Mouse (Mus musculus): Measurements from ENCODE around the gene Cacnb4.

The Cacnb4 gene

DNA sequence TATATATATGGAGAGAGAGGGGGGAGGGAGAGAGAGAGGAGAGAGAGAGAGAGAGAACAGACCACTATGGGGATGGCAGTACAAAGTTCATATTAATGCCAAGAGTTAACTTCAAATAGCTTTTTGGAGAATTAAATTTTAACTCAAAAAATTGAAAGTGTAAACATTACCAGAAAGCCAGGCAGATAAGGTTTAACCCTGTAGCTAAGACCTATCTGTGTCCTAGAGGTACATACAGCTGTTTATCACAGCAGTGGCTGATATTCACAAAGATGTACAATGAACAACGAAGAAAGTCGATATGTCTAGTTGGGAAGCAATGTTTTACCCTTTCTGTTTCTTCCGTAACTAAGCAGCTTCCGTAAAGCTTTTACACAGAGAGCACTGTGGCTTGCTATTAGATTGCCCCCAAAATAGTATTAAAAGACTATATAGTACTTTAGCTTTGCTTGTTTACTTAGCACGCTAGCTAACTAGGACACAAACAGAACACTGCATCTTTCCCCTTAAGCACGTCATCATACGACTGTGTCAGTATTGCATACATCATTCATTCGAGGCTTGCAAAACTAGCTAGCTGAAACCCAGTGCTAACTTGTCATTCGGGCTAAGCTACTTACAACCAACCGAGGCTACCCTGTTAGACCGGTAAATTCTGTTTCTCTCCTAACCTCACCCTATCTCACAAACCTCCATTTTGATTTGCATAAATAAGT, 72.5 kb downstream of the Cacnb4 start:
- no peak for DNase-seq

DNA sequence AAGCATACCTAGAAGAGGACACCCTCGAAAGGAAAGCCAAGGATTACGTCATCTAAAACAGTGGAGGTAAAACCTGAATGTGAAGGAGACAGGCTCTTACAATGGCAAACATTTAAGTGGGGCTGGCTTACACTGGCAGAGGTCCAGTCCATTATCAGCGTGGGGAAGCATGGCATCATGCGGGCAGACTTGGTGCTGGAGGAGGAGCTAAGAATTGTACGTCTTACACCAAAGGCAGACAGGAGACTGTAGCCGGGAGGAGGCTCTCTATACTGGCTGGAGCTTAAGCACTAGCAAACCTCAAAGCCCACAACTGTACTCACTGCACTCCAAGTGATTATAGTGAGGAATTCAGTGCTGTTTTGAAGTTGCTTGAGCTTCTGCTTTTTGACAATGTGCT, 73.2 kb downstream of the Cacnb4 start:
- DNase-seq, result no peak

DNA sequence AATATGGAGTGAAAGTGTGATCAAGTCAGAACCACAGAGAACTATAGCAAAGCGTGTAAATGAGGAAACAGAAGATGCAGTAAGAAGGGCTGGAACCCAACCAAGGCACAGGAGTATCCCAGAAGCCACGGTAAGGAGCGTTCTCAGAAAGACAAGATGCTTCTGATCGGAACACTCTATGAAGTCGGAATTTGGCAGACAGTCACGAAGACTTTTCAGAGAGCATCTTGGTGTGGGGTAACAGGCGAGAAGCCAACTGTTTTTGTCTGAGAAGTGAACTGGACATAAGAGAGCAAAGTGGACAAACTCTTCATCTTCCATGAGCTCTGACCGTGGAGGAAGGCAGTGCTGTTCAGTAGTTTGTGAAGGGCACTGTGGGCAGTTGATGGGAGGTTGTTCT, 73.7 kb downstream of the Cacnb4 start:
- DNase-seq, result no peak

DNA sequence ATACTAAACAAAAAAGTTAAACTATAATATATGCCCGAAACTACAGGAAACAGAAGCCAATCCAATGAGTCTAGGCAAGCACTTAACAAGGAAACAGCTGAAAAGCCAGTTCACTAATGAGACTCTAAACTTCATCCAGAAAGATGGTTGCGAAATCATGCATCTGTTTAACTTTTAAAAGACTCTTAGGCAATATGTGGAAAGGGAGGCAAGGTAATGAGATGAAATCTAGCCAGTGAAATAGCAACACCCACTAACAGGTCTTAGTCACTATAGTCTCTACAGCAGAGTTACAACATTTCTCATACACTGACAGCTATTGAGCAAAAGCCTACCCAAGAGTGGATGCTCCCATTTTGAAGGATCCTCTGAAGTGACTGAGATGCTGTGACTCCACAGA, 74.4 kb downstream of the Cacnb4 start:
- no peak for DNase-seq

DNA sequence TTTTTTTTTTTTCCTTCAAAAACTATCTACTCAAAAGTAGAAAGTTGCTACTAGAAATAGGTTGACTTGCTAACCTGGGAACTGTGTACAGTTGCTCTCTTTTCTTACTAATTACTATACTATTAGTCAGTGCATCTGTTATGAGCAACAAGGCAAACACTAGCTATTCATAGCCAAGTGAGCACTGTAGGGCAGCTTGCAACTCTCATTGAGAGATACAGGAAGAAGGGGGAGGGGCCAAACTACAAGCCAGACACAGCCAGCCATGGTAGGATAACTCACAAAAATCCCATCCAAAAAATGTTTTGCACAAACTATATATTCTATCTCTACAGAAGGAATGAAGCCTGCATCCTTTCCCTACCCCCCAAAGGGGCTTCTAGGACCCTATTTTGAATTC, 79.1 kb downstream of the Cacnb4 start:
- DNase-seq, result no peak

DNA sequence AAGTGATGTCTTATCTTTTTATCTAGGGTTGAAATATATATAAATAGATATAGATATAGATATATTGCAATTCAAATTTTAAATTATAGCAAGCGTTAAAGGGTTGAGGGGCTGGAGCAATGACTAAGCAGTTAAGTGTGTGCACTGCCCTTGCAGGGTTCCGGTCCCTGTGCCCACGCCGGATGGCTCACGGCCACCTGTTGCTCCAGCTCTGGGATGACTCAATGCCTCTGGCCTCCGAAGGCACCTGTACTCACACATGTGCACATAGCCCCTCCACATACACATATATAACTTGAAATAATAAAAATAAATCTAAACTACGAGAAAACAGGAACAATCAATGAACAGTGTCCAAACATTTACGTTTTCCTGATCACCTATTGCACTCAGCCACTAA, 82.8 kb downstream of the Cacnb4 start:
- no peak for DNase-seq

DNA sequence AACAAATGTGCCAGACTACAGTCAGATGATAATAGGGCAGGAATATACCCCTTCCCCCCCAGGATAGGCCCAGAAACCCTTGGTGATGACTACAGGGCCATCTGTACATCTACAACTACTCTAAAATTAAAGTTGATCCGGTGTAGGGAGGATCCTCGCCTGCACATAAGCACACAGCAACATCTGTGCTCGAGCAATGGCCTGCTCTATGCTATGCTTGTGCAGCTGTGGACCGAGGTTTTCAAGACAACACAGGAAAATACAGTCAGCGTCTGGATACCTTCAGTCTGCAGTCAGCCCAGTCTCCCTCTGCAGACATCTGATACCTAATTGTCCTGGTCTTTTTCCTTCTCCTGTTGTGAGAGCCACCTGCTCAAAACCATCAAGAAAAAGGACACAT, 83.4 kb downstream of the Cacnb4 start:
- no peak for DNase-seq

DNA sequence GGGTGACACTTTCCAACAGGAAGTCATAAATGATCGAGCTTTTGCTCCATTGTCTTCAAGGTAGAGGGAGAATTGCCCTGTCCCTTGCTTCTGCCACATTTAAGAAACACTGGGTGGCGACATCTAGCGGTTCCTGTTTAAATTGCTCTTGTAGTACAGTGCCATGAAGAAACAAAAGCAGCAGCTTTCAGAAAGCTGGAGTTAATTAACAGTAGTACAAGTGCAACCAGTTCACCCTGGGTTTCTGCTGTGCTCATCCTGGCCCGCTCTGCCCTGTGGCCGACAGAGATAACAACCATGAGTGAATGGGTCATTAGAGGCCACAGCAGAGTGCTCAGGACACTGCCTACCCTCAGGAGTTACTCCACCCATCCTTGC, 85.7 kb downstream of the Cacnb4 start:
- peak; percentile 74 for DNase-seq

DNA sequence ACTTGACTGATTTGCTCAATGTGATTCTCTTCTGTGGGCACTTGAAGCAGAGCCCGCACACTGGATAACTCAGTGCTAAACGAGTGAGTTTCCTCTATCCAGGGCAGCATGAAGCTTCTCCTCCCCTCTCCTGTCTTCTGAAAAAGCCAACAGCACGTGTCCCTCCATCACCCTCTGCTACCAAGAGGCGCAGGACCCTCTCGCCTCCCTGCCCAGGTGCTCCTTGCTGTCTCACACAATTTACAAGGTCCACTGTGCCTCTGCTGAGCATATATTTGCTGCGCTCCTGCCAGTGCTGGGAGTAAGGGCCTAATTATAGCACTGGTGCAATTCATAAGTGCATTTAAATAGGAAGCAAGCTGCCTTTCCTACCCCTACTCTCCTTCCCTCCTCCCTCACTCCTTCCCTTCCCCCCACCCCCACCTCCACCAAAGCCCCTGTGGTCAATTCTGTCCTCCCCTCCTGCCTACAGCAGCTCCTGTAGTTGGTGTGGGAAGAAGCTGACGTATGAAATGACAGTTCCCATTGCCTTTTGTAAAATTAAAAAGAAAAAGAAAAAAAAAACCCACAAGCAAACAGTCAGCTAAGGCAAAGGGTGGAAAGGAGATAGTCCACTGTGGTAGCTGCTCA, 86.2 kb downstream of the Cacnb4 start:
- DNase-seq, result no peak

DNA sequence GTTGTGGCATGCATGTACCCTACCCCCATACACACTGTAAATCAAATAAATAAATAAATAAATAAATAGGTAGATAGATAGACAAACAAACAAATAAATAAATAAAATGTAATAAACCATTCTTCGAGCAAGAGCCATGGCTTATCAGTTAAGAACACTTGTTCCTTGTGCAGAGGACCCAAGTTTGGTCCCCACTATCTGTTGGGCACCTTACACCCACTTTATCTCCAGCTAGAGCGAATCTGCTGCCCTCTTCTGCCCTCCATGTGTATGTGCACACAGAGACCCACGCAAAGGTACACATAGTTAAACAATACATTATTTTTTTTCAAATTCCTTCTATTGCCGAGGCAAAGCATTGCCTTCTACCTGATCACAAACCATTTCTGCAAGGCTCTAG, 87.1 kb downstream of the Cacnb4 start:
- no peak for DNase-seq

DNA sequence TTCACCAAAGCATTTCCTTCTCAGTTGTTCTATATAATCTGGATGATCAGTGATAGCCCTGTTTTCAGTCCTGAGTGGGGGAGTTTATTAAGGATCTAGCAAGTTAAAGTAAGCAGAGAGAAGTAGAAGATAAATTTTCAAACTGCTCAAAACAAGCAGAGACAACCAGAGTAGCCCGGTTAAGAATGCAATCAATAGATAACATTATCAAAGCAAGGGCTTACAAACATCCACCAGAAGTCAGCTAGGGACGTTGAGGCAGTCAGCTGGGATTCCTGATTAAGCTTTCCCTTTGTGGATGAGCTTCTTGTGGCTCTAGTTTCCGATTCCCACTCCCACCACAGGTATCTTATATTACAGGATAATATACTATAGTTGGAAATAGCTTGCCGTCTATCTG, 91.2 kb downstream of the Cacnb4 start:
- no peak for DNase-seq

DNA sequence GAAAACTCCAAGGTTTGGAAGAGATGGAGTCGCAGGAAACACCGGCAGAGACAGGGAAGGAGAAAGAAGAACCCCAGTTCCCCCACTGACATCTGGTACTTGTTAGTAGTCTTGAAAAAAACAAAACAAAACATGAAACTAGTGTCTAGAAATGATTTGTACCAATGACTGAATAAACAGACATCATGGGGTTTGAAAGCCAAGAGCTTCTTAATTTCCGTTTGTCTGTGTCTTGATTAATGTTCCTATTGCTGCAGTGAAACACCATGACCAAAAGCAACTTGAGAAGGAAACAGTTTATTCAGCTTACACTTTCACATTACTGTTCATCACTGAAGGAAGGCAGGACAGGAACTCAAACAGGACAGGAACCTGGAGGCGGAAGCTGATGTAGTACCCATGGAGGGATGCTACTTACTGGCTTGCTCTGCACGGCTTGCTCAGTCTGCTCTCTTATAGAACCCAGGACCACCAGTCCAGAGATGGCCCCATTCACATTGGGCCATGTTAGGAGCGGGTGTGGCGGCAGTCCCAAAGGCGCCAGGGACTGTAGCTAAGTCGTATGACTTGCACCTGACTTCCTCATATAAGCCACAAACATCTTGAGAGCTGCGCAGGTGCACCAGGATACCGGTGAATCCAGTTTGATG, 95.4 kb downstream of the Cacnb4 start:
- no peak for DNase-seq

DNA sequence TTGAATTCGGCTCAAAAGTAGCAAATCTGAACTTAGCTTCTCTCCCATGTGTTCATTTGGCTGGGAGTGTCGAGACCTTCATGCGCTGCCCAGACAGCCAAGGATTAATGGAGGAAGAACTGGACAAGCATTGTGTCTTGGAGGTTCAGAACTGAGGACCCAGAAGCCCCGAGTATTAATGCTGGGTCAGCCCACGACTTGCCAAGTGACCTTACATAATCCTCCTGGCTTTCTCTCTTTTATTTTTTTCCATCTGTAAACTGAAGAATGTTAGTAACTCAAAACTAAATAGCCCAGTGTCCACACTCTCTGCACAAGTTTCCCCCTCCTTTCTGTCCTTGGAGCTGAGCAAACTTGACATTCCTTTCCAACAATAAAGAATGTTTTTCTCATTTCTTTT, 95.9 kb downstream of the Cacnb4 start:
- DNase-seq, result no peak

DNA sequence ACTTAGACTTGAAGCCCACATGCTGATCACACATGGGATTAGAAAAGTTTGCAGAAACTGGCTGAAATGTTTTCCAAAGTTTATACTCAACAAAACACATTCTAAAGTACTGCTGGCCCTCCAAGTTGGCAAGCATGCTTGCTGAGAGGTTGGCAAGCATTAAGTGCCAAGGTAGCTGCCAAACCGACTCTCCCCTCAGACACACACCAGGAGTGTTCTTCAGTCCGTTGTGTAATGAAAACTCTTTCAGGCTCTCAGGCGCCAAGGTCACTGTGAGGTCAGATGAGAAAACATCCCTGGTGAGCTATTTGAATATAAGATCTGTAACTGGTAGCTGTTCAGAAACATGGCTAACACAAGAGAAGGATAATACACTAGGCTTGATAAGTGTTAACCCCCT, 97.8 kb downstream of the Cacnb4 start:
- no peak for DNase-seq

DNA sequence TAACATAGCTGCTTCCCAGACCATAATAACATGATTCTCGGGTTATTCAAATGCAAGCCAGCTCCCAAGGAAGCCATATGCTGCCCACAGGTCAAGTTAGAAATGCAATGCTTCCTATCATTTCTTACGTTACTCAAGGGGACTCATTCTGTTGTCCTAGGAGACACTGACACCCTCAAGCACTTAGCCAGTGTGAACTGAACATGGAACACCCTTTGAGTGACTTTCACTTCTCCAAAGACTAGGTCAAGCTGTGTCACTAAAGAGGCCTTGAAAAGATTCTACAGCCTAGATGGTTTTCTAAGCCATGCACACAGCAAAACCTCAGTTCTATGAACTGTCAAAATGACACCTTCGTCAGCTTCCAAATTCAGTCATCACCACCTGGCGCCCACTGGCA, 98.9 kb downstream of the Cacnb4 start:
- DNase-seq, result no peak

DNA sequence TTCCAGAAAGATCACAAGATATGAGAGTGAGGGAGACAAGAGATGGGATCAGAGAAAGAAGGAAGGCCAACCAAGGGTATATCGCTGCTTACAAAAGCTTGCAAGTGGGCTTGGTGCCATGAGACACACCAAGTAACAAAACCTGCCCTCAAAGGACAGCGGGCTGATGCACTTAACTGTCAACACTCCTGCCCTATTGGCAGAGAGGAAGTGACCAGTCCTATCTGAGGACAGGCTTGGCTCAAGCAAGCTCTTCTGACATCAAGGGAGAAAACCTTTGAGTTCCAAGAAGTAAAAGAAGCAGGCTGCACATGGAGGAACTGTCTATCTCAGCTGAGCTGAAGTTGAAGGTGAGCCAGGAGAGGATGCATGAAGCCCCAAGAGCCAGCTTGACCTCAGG, 100.1 kb downstream of the Cacnb4 start:
- no peak for DNase-seq

DNA sequence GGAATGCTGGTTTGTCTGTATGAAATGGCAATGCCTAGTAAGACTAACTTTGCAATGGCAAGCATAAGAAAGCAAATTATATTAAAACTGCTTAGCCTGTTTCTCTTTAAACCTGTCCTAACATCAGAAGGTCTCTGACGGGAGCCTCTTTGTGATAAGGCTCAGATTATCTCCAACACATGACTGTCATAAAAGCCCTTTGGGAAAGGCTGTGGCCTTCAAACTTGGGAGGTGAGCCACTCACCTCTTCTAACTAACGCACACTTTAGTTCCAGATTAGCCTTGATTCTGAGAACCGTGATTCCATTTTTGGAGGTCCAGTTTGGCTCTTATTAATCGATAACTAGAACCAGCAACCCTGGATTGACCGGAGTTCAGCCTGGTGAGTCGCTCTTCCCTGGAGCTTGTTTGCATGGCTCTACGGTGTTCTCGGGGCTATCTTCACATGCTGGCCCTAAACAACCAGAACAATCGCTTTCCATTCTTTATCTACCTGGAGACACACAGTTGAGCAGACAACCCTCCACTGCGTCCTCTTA, 100.9 kb downstream of the Cacnb4 start:
- DNase-seq, result no peak

DNA sequence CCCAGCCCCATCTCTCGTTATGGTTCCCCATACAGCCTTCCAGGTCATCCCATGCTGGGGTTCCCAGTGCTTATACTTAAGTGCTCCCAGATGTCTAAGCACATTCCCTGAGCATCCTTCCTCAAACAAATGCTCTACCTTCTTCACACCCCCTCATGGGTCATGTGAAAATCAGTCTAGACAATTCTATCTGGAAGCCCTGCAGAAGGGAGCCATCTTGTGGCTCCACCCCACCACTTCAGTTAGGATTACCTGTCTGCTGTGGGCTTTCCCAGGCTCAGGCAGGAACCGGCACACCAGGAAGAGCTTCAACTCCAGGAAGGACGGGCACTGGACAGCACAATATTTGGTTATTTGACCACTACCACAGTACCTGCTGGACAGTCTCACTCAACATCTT, 101.7 kb downstream of the Cacnb4 start:
- no peak for DNase-seq

DNA sequence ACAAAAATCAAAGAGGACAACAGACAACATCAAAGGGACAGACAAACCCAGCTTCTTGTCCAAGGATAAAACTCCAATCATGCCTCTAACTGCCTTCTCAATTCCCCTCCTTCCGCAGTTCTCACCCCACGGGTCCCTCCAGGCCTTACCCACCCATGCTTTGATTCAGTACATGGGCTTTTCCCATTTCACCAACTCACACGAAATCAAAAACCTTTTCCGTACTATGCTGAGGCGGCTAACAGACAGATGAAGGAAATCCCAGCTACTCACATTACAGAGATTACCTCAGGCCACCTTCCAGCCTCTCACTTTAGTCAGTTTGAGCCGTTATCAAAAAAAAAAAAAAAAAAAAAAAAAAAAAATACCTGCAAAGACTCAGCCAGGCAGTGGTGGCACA, 104.4 kb downstream of the Cacnb4 start:
- no peak for DNase-seq

DNA sequence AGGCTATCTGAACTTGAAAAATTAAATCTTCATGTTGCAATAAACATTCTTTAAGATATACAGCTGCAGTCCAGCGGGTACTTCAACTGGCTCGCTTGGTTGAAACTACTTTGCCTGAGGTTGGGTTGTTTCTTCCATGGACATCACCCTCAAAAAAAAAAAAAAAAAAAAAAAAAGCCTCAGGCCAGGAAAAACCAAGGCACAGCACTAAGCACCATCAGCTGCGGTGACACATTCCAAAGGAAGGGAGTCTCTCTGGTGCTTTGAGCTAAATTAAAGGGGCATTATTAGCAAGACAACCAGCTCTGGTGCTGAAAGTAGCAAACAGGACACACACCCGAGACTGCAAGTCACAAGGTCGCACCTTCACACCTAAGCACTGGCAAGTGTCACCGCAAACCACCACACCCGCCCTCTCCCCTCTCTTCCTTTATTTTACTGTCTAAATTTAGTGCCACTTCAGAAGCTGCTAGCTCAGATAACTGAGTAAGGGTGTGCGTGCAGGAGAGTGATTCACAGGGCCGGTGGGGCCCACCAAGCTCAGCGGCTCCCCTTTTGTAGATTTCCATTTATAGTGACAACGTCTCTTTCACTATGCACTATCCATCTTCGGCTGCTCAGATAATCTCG, 105.2 kb downstream of the Cacnb4 start:
- DNase-seq, result no peak

DNA sequence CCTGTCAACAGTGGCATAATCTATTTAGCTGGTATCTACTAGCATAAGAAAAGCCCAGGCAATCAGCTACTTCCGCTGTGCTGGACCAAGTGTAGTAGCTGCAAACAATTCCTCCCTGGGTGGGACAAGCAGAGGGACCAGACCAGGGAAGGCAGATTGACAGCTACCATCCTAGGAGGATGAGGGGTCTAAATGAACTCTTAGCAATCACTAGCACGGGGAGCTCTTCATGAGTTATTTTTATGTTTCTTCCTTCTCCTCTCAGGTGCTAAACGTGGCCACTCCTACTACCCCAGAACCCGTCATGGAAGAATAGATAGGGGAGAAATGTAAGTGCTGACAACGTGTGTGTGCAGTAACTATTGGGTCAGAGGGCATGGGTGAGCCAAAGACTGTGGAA, 105.8 kb downstream of the Cacnb4 start:
- DNase-seq, result no peak

DNA sequence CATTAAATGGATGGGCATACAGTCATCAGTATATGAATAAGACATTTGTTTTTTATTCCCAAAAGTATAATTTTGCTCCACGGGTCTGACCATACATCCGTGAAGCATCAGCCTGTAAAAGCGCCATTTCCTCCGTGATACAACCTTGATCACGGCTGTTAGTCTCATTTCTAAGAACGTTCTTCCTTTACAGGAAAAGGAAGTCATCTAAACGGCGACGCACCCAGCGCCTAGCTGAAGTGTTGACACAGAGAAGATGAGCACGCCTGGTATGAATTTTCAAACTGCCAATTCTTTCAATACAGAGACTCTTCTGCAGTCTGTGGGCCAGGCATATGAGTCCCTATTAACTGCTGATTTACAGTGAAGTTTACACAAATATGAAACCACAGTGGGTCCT, 106.5 kb downstream of the Cacnb4 start:
- no peak for DNase-seq

DNA sequence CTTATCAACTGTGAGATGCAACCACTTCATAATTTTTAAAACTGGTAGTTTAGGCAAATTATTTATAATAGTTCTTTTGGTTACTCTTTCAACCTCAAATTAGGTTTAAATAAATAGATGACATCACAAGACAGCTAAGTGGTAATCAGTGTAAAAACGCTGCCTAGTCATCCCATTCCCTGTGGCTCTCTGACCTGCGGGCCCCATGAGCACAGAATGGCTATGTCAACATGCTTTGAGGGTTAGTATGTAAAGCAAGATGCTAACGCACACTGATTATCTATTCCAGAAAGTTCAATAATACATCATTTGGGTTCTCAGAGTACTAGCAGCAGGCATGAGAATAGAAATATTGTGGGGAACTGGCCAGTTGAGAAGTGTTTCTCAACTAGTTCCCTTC, 108.5 kb downstream of the Cacnb4 start:
- no peak for DNase-seq

DNA sequence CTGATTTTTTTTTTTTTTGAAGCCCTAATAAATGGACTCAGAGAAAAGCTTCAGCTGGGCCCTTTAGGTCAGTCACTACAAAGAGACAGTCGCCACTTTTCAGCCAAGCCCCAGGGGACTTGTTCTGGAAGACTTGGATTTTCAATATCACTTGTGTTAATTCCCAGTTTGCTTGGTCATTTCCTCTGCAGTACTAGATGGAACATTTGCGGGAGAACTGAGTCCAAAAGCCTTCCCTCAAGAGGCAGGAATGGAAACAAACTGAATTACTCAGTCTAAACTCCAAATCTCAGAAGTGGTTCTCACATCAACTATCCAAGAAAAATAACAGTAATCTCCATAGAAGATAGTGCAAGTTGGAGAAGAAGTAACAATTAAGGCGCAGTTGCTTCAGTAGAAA, 109.2 kb downstream of the Cacnb4 start:
- no peak for DNase-seq
